Mouse (Mus musculus): ENCODE data around the gene Itgb3bp. TPM values are rescaled to one million over a fixed set of nuclear protein-coding genes. Genes with fewer than 3 reads are reported as not detected.

The Itgb3bp gene
- polyA plus RNA-seq, 1 experiment from 2014 or later, result 12.2 TPM

GRCm38 (mm10) chr4:99724331-99724730 is 205.3 kb downstream of the Itgb3bp start:
- Histone ChIP-seq H3K27ac (ENCODE audit: low read depth) (no peak overlapping the region), H3K4me2 (ENCODE audit: low read depth, low read length) (no peak overlapping the region), H3K4me3 (ENCODE audit: low read depth, low read length) (no peak overlapping the region), H3K9me3 (ENCODE audit: low read length) (no peaks in the 10 kb centered on the region), H3K4me1 (ENCODE audit: insufficient read depth) (no peaks in the 10 kb centered on the region), H3K36me3 (replicated peaks; ENCODE audit: insufficient read depth, low read length) (peaks cover 16% of the 10 kb centered on the region), H3K27me3 (ENCODE audit: insufficient read depth, low read length) (no peaks in the 10 kb centered on the region), H3K9ac (replicated peaks) (no peak overlapping the region)
- ATAC-seq (no peak), DNase-seq (no peak)
- 74% methylated on average over 4 of the region's 4 CpGs for WGBS (ENCODE audit: insufficient replicate concordance)
- no peak for TF ChIP-seq CTCF (IDR thresholded peaks at IDR 0.05; ENCODE audit: low read depth)

GRCm38 (mm10) chr4:99717905-99718304 is 211.7 kb downstream of the Itgb3bp start:
- H3K4me3 ChIP-seq (ENCODE audit: low read depth, low read length), result no peak overlapping the region
- ATAC-seq (no peak), DNase-seq (no peak)
- H3K27ac ChIP-seq (ENCODE audit: low read depth), result no peak overlapping the region
- H3K4me1 ChIP-seq (ENCODE audit: insufficient read depth), result peaks cover 9% of the 10 kb centered on the region
- TF ChIP-seq EP300 (IDR thresholded peaks at IDR 0.05; ENCODE audit: low read depth) (no peak), CTCF (IDR thresholded peaks at IDR 0.05; ENCODE audit: low read depth) (no peak)
- H3K36me3 ChIP-seq (replicated peaks; ENCODE audit: insufficient read depth, low read length), result no peaks in the 10 kb centered on the region
- H3K4me2 ChIP-seq (ENCODE audit: low read depth, low read length), result no peak overlapping the region
- WGBS (ENCODE audit: insufficient replicate concordance), result 38% methylated on average over 4 of the region's 4 CpGs
- no peak overlapping the region for H3K9ac ChIP-seq (replicated peaks)
- no peaks in the 10 kb centered on the region for H3K27me3 ChIP-seq (ENCODE audit: insufficient read depth, low read length)
- no peaks in the 10 kb centered on the region for H3K9me3 ChIP-seq (ENCODE audit: low read length)

- peak; percentile 52 for ATAC-seq
- no peak for TF ChIP-seq EP300 (IDR thresholded peaks at IDR 0.05; ENCODE audit: low read depth)
- no peak for TF ChIP-seq CTCF (IDR thresholded peaks at IDR 0.05; ENCODE audit: low read depth)
- 16% methylated on average over 25 of the region's 25 CpGs for WGBS (ENCODE audit: insufficient replicate concordance)
- peak overlapping the region; percentile 84 for H3K4me2 ChIP-seq (ENCODE audit: low read depth, low read length)
- peak overlapping the region; percentile 64; the same call in 1 of the 2 replicates for H3K27ac ChIP-seq (ENCODE audit: low read depth)
- H3K27me3 ChIP-seq (ENCODE audit: insufficient read depth, low read length), result no peaks in the 10 kb centered on the region
- no peak for DNase-seq
- H3K36me3 ChIP-seq (replicated peaks; ENCODE audit: insufficient read depth, low read length), result no peaks in the 10 kb centered on the region
- no peaks in the 10 kb centered on the region for H3K9me3 ChIP-seq (ENCODE audit: low read length)
- peaks cover 9% of the 10 kb centered on the region for H3K4me1 ChIP-seq (ENCODE audit: insufficient read depth)
- H3K9ac ChIP-seq (replicated peaks), result peak overlapping the region; percentile 95
- peak overlapping the region; percentile 88 for H3K4me3 ChIP-seq (ENCODE audit: low read depth, low read length)
Observed at GRCm38 (mm10) chr4:99715783-99716416, 213.7 kb downstream of the Itgb3bp start.

Other genes with a start within 250 kb of the Itgb3bp start
- 4.2 and 4.9 TPM in 2 replicates for gene Alg6, start 214.1 kb downstream of the Itgb3bp start, polyA plus RNA-seq (2015; fragmentation: Nextera tagmentation; extraction: Ambion mirVana)
- gene Efcab7, start 100.6 kb downstream of the Itgb3bp start, polyA plus RNA-seq (2015; fragmentation: Nextera tagmentation; extraction: Ambion mirVana), result 2.6 and 3.0 TPM in 2 replicates
- gene Pgm1, start 399 bp downstream of the Itgb3bp start, polyA plus RNA-seq (2015; fragmentation: Nextera tagmentation; extraction: Ambion mirVana), result 144 and 145 TPM in 2 replicates
- gene Ror1, start 166.0 kb upstream of the Itgb3bp start, polyA plus RNA-seq (2015; fragmentation: Nextera tagmentation; extraction: Ambion mirVana), result 0.24 and 0.29 TPM in 2 replicates